Mouse (Mus musculus) layer of hippocampus, adult 8-10 months (tissue): ENCODE results near the gene Rab22a. TPM values are rescaled to one million over a fixed set of nuclear protein-coding genes. Genes with fewer than 3 reads are reported as not detected.
"Not testable (repeated sequence)": the region's sequence is repeated elsewhere in the genome, so short reads cannot be mapped to it uniquely, and the experiment has no call there.

ENCODE experiments used
- DNase-seq, 2 experiments: peaks; one replicate each; pipeline ENCODE4 v3.0.0; 2022; ENCODE audit warnings: low spot score in 2 of 2
- total RNA-seq, 4 experiments: library from RNA; stranded (reverse); gene quantifications; 2 replicates each; pipeline ENCODE4 v1.2.4; 2022

Rab22a gene
- total RNA-seq, 4 experiments from 2014 or later = 23.9 to 31.0 (median 26.3) TPM

- no peak for DNase-seq
Measured at GRCm38 (mm10) chr2:173666876-173667275, 7.3 kb downstream of the Rab22a start.

GRCm38 (mm10) chr2:173672328-173672896, 12.9 kb downstream of the Rab22a start:
- DNase-seq = no peak

DNA sequence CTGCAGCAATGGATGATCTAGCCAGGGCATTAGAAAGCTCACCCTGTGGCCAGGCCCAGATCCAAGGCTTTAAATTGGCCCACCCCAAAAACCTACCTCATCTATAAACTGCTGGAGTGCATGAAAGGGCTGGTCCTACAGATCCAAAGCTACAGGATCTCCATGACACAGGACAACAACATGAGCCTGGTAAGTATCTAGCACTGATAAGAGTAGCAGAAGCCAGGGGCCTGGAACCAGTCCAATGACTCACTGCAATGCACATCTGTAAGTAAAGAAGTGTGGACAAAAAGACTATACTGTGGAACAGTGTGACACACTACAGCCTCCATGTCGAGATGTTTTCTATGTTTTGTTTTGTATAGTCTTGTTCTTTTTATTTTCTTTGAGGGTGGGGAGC, 13.9 kb downstream of the Rab22a start:
- DNase-seq = no peak

DNA sequence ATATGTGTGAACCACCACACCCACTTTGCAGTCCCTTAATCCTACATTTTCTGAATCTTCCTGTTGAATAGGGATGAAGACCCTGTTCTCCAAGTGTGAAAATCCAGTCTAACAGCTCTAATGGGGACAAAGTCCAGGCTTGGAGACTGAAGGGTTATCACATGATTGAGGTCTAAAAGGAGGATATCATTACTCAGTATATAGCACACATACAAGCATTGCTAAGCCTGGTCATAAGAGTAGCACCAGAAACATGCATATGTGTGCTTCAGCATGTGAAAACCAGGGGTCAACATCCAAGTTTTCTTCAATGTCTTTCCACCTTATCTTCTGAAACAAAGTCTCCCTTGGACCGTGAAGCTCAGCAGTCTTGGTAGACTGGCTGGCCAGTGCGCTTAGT, 19.0 kb downstream of the Rab22a start:
- no peak for DNase-seq

DNA sequence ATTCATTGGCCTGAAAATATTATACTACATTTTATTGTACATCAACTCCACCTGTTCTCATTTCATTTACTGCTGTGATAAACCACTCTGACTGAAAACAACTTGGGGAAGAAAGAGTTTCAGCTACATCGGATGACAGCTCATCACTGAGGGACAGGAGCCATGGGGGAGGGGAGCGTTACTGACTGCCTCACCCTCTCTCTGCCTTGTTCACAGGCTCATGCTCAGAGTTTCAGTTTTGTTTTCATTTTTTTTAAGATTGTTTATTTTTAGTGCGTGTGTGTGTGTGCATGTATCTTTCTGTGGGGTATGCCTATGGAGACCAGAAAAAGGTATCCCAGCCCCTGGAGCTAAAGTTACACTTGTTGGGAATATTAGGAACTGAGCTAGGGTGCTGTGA, 19.7 kb downstream of the Rab22a start:
- no peak for DNase-seq

DNA sequence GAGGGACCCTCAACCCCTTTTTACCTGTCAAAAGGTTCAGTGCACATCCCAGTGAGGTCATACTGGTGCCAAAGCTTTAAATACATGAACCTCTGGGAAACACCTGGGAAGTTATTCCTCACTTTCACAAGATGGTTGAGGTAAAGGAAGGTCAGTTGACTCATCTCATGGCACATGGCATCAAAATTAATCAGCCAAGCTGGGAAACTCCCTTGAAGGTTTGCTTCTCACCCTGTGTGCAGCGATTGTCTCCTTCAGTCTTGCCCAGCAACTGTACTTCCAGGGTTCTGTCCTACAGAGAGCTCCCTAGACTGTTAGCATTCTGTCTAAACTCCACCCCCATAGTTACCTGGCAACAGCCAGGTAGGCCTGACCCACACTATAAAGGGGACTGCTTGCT, 20.6 kb downstream of the Rab22a start:
- DNase-seq = no peak

DNA sequence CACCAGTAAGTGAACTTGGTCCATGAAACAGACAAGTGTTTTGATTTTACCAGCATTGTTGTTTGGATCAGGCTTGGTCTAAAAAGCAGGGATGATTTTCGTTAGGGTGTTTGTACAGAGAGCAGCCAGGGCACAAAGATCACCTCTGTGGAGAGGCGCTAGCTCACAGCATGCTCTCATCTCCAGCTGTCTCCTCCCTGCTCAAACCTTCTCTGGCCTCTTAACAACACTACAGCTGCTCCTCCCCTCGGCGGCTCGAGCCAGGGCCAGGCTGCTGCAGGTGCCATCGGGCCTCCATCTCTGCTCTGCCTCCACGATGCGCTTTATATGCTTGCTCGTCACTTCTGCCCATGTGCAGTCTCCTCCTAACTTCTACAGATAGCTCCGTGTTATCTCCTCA, 23.2 kb downstream of the Rab22a start:
- no peak for DNase-seq

DNA sequence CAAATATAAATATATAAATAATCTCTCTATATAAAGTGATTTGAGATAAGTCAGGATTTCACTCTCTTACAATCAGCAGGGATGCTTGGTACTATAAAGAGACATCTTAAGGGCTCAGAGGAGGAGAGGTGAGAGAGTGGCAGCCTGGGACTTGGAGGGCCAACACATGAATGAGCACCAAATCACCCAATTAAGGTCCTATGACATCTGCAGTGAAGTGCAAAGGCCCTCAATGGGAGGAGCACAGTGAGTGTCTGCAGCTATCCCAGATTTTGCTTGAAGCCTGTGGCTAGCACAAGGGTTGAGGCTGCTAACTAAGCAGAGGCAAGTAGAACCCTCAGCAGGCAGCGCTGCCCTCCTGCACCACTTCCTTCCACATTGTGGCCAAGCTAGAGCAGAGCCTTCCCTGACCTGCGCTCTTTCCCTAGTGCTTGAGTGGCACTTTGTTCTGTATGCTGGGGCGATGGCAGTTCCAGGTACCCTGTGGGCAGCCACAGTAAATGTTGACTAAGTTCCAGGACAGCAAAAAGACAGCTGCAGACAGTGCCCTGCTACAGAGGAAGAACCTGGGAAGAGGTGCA, 26.3 kb downstream of the Rab22a start:
- DNase-seq = no peak

- no peak for DNase-seq
Measured at GRCm38 (mm10) chr2:173687363-173687762, 27.8 kb downstream of the Rab22a start.

DNA sequence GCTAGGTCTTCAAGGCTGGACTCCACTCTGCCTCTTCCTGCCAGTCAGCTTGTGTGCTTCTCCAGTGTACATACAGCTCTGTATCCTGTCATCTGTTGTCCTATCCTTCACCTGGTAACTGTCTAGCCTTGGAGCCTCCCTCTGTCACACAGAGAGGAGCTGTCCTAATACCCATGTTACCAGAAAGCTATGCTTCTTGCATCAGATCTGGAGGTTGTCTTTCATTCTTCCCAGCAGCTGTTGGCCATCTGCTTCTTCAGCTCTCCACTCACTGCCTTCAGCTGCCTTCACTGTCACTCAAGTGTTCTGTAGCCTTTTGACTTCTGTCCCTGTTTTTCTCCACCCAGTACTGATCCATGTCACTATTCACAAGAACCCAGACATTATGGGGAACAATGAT, 30.3 kb downstream of the Rab22a start:
- DNase-seq = no peak

DNA sequence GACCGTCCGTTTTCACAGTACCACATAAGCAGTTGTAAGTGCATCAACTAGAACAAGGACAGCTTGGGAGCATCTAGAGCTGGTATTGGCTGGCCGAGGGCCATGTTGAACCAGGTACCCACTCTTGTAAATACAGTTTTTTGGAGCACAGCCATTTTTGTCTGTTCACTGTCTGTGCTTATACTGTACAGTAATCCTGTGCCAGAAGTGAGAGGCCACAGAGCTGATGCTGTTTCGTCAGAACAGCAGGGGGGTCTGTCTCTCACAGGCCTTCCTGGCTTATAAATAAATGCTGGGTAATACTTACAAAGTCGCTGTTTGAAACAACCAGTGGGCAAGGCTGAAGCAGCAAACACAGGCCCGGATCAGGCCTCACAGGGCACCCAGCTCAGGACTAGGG, 32.2 kb downstream of the Rab22a start:
- no peak for DNase-seq

DNA sequence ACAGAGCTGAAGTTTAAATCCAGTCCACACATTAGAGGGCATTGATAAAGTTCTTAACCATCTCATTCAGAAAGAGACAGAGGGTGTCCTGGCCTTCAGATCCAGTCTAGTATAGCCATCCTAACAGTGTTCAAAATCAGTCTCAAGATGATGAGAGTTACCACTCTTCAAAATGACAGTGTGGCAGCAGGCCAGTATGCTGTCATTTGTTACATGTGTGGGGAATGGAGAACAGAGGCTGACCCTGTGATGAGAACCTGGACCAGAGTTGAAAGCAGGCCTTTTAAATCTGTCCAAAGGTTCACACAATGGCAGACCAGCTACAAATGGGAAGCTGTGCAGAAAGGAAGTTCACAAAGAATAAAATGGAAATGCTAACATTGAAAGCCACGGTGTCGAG, 33.1 kb downstream of the Rab22a start:
- no peak for DNase-seq

- no peak for DNase-seq
Measured at GRCm38 (mm10) chr2:173698850-173699249, 39.3 kb downstream of the Rab22a start.

- peak in 1 of 2 experiments; percentile 18 for DNase-seq
Measured at GRCm38 (mm10) chr2:173702096-173702866, 42.7 kb downstream of the Rab22a start.

- no peak for DNase-seq
Measured at GRCm38 (mm10) chr2:173702867-173703237, 43.3 kb downstream of the Rab22a start.

DNA sequence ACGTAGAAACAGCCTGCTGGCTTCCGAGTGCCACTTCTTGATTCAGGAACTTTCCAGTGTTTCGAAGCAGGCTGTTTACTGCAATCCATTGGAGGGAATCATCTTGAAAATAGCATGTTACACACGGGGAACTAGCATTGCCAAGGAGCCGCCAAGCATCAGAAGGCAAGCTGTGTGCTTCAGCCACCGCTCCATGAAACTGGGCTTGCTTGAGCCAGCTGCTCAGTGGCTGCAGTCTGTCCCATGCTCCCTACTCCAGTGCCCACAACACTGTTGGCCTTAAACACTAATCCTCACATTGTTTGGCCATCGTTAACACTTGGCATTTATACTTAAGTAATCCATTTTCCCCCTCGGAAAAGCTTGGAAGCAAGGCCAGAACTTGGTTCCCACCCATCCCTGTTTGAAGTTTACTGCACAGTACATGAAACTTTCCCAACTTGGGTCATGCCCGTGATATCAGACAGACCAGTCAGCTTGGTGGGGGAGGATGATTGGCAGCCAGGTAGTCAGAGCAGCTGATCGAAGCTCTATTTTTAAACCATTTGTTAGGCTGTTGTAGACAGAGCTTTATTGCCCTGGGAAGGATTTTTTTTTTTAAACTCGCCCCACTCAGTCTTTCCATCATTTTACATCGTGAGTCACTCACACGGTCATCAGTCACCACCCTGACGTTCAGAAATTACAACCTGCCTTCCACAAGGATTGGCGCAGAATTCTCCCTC, 46.4 kb downstream of the Rab22a start:
- DNase-seq = no peak

- not testable (repeated sequence) for DNase-seq
Measured at GRCm38 (mm10) chr2:173707626-173708025, 48.1 kb downstream of the Rab22a start.

GRCm38 (mm10) chr2:173710193-173710592, 50.6 kb downstream of the Rab22a start:
- no peak for DNase-seq

DNA sequence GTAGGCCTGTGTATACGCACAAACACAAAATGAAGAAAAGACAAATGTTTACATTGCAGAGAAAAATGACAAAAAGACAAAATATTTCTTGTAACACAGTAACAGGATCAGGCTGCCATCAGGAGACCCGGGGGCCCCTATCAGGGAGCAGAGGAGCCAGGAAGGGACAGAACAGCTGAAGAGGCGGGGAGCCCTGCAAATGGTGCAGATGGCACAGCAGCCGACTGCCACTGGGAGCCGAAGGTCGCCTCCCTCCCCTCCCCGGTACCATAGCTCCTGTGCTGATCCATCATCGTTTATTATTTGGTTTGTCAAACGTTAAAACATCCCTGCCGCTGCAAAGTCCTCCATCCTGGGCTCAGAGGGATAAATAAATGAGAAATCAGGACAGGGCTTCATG, 53.1 kb downstream of the Rab22a start:
- DNase-seq = no peak

DNA sequence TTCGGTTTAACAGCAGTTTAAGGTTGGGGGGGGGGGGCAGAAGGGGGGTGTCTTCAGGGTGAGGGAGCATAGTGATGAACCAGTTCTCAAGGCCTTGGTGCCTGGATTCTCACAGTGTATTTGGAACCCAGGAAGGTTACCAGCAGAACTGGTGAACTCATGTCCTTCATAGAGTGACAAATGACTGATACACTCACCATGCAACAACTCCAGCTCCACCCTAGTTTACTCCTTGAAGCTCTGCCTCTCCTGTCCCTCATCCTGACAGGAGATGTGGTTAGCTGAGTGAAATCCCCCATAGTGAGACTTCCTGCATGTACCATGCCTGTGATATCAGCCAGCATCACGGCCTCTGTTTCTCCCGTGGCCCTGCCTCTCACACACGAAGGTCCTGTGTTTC, 53.7 kb downstream of the Rab22a start:
- DNase-seq = no peak

GRCm38 (mm10) chr2:173714620-173715218, 55.2 kb downstream of the Rab22a start:
- DNase-seq = no peak

DNA sequence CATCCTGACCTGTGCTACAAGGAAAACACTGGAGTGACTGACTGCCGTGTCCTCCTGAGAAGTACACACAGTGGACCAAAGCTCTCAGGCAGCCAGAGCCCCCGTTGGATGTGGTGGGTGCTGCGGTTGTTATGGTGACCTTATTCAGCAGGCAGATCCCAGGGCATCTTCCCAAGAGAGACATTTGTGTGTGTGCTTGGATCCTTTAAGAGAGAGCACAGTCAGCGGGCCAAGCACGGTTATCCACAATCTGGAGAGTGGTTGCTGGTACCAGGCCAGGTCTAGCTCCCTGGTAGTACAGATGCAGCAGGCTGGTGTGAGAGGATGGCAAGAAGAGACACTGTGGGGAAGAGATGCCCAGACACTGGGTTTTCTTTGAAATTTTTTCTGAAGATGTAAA, 57.4 kb downstream of the Rab22a start:
- DNase-seq = no peak
